Mouse (Mus musculus) telencephalon, adult 2 months (tissue): ENCODE data around the gene Mapkapk5.

ENCODE experiments used
- DNase-seq: peaks from one replicate; pipeline ENCODE4 v3.0.0-alpha.2; 2011; ENCODE audit warnings: low read depth, low spot score

Gene Mapkapk5

GRCm38 (mm10) chr5:121545793-121546529 is at the start of gene Mapkapk5:
Gene Mapkapk5, minus strand, starts transcription at chr5:121545905.
- peak; percentile 91 for DNase-seq

GRCm38 (mm10) chr5:121594714-121595313 is 49.1 kb upstream of the Mapkapk5 start:
- DNase-seq: no peak

GRCm38 (mm10) chr5:121593451-121594401 is 48.0 kb upstream of the Mapkapk5 start, which contains the start of gene Aldh2:
Gene Aldh2, minus strand, starts transcription at chr5:121593824.
- DNase-seq: peak; percentile 57

- DNase-seq: no peak
Observed at GRCm38 (mm10) chr5:121592816-121593407, 47.2 kb upstream of the Mapkapk5 start.

GRCm38 (mm10) chr5:121592064-121592815 is 46.5 kb upstream of the Mapkapk5 start:
- DNase-seq: no peak

- DNase-seq: no peak
Observed at GRCm38 (mm10) chr5:121591417-121592063, 45.8 kb upstream of the Mapkapk5 start.

GRCm38 (mm10) chr5:121589928-121590327 is 44.2 kb upstream of the Mapkapk5 start:
- DNase-seq: no peak

- DNase-seq: peak; percentile 85
Observed at GRCm38 (mm10) chr5:121586400-121587039, 40.8 kb upstream of the Mapkapk5 start.

- DNase-seq: no peak
Observed at GRCm38 (mm10) chr5:121585699-121586098, 40.0 kb upstream of the Mapkapk5 start.

GRCm38 (mm10) chr5:121585005-121585404 is 39.3 kb upstream of the Mapkapk5 start:
- no peak for DNase-seq

GRCm38 (mm10) chr5:121583765-121584501 is 38.2 kb upstream of the Mapkapk5 start:
- no peak for DNase-seq

- DNase-seq: no peak
Observed at GRCm38 (mm10) chr5:121581945-121582344, 36.2 kb upstream of the Mapkapk5 start.

GRCm38 (mm10) chr5:121576927-121577488 is 31.3 kb upstream of the Mapkapk5 start:
- no peak for DNase-seq

GRCm38 (mm10) chr5:121575867-121576266 is 30.2 kb upstream of the Mapkapk5 start:
- DNase-seq: no peak

- DNase-seq: no peak
Observed at GRCm38 (mm10) chr5:121574145-121574544, 28.4 kb upstream of the Mapkapk5 start.

GRCm38 (mm10) chr5:121570787-121571186 is 25.1 kb upstream of the Mapkapk5 start:
- no peak for DNase-seq

GRCm38 (mm10) chr5:121569881-121570420 is 24.2 kb upstream of the Mapkapk5 start:
- DNase-seq: no peak

- DNase-seq: no peak
Observed at GRCm38 (mm10) chr5:121566035-121566681, 20.5 kb upstream of the Mapkapk5 start.
